Mouse (Mus musculus) brain, embryonic 14.5 days (tissue): Measurements from ENCODE around the gene Grm1.

ENCODE experiments used
- CTCF ChIP-seq: fragments of 200-500 bp; IDR thresholded peaks from 2 replicates; pipeline ENCODE4 v1.5.1; 2012; ENCODE audit warnings: inconsistent platforms, mild to moderate bottlenecking, moderate library complexity, borderline replicate concordance; ENCODE audit not compliant: insufficient read depth, insufficient read length; ENCODE audit errors: extremely low read depth
- POLR2A ChIP-seq: fragments of 200-500 bp; IDR thresholded peaks from 2 replicates; pipeline ENCODE4 v1.6.1; 2012; ENCODE audit warnings: mild to moderate bottlenecking, inconsistent platforms, borderline replicate concordance; ENCODE audit not compliant: poor library complexity, insufficient read depth, insufficient read length, severe bottlenecking; ENCODE audit errors: extremely low read depth

DNA sequence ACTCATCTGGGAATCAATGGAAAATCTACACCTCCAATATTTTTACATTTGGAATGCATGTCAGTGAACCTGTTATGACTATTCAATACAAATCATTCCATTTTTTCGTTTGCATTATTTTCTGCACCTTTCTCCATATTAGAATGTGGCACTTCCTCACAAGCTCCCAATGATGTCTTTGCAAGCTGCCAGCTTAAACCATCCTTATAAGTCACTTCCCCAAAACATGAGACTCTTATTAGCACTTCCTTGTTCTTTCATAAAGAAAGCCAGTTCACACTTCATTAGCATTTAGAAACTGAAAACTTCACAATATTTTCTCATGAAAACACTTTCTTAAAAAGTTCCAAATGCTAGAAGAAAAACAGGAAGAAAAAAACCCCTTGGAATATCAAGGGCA is 338.1 kb downstream of the Grm1 start:
- no peak for TF ChIP-seq CTCF
- no peak for TF ChIP-seq POLR2A
